Mouse (Mus musculus) cerebellum, postnatal 25 days (tissue): Measurements from ENCODE around the gene Celf6.

ENCODE experiments used
- DNase-seq, 2 experiments: peaks; one replicate each; pipeline ENCODE4 v3.0.0; 2021; ENCODE audit warnings: mixed read lengths in 2 of 2

Gene Celf6

DNA sequence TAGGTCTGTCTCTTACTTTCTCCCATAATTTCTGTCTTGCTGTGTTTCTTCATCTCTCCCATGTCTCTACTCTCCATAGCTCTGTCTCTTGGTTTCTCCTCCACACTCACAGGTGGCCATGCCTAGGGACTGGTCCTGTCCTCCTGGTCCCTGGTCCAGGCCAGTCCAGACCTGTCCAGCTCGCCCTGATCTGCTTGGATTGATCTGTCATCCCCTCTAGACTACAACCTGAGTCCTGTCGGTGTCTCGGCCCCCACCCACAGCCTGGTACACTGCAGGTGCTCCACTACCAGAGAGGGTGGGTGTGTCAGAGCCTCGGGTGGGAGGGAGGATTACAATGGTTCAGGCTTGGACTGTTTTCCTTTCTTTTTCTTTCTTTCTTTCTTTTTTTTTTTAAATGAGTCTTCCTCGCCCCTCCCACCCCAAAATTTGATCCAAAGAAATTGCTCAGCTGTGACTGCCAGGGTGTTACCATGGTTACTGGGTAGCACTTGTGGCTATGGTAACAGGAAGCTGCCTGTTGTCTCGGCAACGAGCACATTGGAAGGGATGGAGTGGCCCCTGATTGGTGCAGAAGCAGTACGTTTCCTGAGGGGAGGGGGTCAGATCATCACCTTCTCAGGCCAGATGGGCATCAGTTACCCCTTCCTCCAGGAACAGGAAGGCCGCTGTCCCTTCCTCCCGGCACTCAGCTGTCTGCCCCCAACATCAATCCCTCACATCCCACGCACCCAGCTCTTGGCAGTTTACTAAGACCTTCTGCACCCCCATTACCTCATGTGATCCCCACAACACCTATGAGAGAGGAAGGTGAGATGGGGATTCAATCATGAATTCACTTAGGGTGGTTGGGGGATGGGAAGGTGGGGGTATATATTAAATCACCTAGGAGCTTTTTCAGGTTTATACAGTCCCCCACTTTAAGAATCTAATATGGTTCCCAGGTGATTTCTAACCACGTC lies 11.3 kb downstream of the Celf6 start:
- DNase-seq, result peak in 1 of 2 experiments; percentile 44

DNA sequence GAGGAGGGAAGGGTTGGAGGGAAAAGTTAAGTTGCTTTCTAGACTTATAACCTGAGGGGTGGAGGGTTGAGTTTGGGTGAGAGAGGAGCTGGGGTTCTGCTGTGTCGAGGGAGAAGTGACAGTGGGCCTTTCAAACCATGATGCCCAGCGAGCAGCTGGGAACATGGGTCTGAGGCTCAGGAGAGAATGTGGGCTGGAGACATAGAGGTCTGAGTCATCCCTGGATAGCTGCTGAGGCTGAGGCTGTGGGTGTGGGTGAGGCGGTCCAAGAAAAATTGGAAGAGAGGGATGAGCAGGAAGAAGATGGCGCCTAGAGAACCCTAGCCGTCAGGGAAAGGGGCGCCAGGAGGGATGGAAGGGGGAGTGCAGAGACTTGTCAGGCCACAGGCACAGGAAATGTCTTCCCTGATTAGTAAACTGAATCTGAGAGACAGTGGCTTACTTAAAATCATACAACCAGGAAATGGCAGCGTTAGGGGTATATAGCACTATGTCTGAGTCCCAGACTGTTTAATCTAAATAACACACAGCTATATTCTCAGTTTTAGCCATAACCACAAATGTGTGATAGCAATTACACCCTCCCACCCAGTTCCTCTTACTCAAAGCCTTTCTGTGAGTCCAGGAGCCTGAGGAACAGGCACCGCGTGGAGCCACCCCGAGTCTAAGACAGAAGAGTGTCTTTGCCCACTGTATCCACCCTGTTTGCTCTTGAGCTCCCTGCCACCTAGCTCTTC lies 12.2 kb downstream of the Celf6 start:
- no peak for DNase-seq

- DNase-seq, result no peak
Observed at GRCm38 (mm10) chr9:59601661-59602060, 23.9 kb downstream of the Celf6 start.

DNA sequence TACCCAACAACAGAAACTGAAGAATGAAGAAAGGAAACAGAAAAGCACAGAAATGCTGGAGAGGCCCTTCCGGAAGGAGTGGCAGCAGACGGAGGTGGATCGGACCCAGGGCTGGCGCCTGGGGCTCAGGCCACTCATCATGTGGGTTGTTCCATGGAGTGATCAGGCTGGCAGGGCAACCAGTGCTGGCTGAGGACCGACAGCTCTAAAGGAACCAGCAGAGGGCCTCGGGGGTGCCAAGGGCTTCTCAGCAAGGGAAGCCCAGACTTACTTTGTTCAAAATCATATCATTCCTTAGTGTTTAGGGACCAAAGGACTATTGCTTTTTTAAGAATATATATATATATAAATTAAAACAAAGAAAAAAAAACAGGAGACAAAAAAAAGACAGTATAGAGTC lies 28.2 kb downstream of the Celf6 start:
- peak; percentile 25 to 59 for DNase-seq

DNA sequence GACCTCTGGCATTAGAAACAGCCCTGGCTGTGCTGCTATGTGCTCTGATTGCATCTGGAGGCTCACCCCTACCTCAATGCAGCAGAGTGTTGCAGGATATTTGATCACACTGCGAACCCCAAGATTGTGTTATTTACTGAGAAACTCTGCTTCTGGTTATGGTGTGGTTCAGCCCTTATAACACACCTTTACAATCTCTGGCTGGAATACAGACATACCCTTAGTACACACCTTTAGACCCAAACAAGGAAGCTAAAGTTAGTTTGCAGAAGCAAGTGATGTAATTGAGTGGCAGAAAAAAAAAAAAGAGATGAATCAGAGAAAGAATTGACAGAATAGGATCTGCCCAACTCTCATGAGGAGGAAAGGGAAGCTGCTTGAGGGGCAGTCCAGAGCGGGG lies 33.2 kb downstream of the Celf6 start:
- no peak for DNase-seq

DNA sequence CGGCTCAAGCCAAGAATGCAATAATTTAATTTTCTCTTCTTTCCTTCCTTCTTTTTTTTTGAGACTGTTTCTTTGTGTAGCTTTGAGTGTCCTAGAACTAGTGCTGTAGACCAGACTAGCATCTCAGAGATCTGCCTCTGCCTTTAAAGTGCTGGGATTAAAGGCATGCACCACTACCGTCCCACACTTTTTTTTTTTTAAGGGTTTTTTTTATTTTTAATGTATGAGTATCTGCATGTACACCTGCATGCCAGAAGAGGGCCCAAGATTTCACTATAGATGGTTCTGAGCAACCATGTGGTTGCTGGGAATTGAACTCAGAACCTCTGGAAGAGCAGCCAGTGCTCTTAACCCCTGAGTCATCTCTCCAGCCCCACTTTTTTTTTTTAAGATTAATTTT lies 38.1 kb downstream of the Celf6 start:
- no peak for DNase-seq

DNA sequence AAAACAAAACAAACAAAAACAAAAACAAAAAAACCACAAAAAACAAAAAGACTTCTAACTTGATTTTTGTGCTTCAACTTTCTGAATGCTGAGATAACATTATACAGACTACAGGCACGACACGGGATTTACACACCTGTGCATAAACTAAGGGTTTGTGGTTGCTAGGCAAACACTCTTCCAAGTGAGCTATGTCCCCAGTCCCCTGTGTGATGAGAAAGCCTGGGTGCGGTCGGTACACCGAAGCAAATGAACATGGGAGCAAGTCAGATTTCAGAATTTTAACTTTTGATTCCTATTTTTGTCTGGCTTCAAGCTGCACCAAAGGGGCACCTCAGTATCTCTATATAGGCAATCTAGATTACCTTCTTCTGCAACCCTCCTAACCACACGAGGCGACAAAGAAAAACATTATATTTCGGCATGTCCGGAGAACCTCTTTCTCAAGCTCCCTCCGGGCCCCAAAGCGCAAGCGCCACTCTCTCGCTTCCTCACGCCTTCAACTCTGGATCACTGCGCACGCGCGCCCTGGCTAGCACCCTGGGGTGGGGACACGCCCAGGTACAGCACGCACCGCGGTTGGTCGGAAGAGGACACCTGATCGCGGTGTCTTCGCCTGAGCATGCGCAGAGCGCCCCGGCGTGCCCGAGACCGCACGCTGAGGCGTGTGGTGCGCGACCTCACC lies 39.0 kb downstream of the Celf6 start, which contains the start of gene Parp6:
Gene Parp6, plus strand, starts transcription at position 663 of the 685 bp plus-strand sequence.
- DNase-seq, result peak; percentile 100

- DNase-seq, result no peak
Observed at GRCm38 (mm10) chr9:59617307-59617973, 39.7 kb downstream of the Celf6 start.

DNA sequence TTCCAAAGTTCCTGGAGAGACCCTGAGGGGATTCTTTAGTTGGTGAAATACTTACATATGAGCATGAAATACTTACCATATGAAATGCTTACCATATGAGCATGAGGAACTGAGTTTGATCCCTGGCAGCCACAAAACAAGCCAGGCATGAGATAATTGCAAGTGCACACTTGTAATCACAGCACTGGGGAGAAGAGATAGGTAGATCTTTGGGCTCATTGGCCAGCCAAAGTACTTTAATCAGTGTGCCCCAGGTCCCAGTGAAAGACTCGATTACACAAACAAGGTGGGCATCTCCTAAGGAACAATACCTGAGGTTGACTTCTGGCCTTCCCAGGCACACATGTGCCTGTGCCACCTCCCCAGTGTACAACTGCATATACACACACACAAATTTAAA lies 60.7 kb downstream of the Celf6 start:
- DNase-seq, result no peak

DNA sequence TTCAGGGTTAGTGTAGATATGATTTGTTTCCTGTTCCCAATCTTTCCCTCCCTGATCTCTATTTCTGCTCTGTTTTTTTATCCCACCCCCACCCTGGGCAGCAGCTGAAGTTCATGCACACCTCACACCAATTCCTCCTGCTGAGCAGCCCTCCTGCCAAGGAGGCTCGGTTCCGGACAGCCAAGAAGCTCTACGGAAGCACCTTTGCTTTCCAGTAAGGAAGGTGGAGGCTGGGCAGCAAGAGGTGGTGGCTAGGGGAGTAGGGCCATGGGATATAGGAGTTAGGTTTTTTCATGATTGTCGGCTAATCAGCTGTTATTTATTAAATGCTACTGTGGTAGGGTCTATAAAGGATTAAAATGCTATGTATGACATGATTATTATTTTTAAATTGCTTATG lies 62.2 kb downstream of the Celf6 start:
- no peak for DNase-seq

DNA sequence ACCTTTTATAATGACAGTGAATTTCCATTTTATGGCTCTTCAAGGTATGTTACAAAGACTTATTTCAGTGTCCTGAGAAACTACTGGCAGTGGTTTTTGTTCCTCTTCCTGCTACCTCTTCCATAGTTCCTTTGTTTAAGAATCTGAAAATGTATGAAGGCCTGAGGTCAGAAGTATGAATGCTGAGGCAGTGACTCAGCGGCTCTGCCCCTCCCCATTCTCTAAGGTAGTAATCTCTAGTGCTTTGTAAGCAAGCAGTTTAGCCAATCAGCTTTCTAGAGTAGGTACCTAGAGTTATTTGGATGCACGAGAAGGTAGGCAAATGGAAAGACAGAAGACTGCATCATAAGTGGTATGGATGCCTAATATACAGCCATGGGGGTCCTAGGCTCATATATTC lies 63.6 kb downstream of the Celf6 start:
- DNase-seq, result no peak

- DNase-seq, result no peak
Observed at GRCm38 (mm10) chr9:59649911-59650310, 72.2 kb downstream of the Celf6 start.

- no peak for DNase-seq
Observed at GRCm38 (mm10) chr9:59653371-59653770, 75.7 kb downstream of the Celf6 start.

GRCm38 (mm10) chr9:59654450-59654983 lies 76.8 kb downstream of the Celf6 start:
- DNase-seq, result no peak

GRCm38 (mm10) chr9:59655958-59656634 lies 78.4 kb downstream of the Celf6 start, which contains the start of gene Pkm:
Gene Pkm, plus strand, starts transcription at chr9:59656368.
- DNase-seq, result peak; percentile 98
